Mouse (Mus musculus) bone marrow, adult 2 months (tissue): ENCODE measurements around the gene Chp1.

Experiments
- CTCF ChIP-seq: fragments of 200-500 bp; IDR thresholded peaks from 2 replicates; pipeline ENCODE4 v1.5.1; 2011; ENCODE audit warnings: low read length, control low read depth; ENCODE audit not compliant: control insufficient read depth, insufficient read depth
- POLR2A ChIP-seq: fragments of 200-500 bp; IDR thresholded peaks from 2 replicates; pipeline ENCODE4 v1.6.1; 2011; ENCODE audit warnings: low read depth, mild to moderate bottlenecking, control low read depth, low read length, borderline replicate concordance; ENCODE audit not compliant: control insufficient read depth

DNA sequence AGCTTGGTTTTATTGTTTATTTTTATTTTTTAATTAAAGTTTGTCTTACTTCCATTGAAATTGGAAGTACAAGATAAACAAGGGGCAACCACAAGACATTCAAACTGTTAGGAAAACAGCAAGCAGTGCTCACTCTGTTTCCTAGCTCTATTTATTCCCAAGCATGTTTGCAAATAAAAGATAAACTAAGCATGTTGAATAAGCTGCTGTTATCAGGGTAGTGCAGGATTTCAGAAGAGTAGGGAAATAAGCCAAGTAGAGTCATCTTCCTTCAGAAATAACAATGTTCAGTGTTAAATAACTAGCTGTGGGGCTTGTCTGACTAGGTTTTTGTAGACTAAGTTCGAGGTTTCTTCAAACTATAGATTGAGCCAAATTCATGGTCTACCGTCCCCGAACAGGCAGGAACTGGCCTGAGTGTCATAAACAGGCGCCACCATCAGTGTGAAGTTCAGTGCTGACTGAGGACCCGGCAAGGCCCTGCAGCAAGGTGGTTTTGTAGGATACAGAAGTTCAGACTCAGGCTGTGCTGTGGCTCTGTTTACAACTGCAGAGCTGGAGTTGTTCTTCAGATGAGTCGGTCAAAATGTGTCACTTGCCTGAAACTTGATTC is 58.0 kb downstream of the Chp1 start:
- no peak for TF ChIP-seq POLR2A
- no peak for TF ChIP-seq CTCF
